Mouse (Mus musculus): ENCODE results near the gene Dcaf8. TPM values are rescaled to one million over a fixed set of nuclear protein-coding genes. Genes with fewer than 3 reads are reported as not detected.

Dcaf8 gene
- polyA plus RNA-seq (2012; ENCODE audit: low replicate concordance) = 59.3 and 67.1 TPM in 2 replicates

DNA sequence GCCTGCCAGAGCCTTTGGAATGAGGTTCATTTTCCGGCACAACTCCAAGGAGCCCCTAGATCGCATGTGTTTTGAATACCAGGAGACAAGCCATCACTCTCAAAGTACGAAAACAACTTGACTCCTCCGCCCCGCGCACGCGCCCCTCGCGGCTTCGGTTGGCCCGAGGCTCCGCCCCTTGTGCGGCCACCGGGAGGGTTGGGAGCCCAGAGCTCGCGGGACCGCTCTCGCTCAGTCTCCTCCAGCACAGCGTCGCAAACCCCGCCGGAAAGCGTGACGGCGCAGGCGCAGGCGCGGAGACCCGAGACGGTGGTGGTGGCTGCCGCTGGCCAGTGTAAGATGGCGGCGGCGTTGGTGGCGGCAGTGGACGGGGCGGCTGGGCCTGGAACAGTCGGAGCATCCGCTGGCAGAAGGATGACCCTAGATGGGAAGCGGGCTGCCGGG, at the start of gene Dcaf8:
Dcaf8 (plus strand) TSS at position 250 of the 444 bp plus-strand sequence.

DNA sequence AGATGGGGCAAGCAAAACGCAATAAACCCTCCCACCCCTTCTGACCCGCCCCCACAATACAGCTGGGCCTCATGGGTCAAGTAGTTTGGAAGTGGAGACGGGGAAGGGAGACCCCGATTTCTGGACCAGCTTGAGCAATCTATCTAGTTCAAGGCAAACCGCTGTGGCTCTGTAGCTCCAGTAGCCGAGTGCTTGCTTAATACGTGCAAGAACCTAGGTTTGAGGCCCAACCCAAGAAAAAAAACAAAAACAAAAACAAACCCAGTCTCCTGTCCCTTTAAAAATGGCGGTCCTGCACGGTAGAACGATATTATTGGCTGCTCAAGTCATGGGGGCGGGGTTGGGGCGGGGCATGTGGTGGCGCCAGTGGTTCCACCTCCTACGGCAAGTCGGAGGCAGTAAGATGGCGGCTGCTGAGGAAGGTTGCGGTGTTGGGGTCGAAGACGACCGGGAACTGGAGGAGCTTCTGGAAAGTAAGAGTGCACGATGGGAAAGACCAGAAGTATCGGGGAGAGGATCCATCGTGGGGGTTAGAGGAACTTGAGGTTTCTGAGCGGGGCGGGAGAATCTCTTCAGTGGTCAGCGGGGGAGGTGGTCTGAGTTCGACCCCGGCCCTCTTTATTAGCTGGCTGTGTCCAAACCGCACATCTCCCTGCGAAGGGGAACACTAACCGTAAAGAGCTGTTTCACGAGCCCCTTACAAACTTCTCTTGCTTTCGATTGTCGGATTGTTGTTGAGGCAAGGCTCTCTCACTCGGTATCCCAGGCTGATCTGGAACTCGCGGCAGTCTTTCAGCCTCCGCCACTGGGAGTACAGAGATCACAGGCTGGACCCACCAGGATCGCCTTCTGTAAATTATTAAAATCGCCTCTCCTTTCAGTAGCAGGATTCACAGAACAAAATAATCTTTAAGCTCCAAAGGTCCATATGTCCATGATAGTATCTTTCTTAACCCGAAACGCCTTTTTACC, 21.2 kb upstream of the Dcaf8 start, which contains the start of gene Pex19:
Pex19 (plus strand) TSS at position 380 of the 972 bp plus-strand sequence.

DNA sequence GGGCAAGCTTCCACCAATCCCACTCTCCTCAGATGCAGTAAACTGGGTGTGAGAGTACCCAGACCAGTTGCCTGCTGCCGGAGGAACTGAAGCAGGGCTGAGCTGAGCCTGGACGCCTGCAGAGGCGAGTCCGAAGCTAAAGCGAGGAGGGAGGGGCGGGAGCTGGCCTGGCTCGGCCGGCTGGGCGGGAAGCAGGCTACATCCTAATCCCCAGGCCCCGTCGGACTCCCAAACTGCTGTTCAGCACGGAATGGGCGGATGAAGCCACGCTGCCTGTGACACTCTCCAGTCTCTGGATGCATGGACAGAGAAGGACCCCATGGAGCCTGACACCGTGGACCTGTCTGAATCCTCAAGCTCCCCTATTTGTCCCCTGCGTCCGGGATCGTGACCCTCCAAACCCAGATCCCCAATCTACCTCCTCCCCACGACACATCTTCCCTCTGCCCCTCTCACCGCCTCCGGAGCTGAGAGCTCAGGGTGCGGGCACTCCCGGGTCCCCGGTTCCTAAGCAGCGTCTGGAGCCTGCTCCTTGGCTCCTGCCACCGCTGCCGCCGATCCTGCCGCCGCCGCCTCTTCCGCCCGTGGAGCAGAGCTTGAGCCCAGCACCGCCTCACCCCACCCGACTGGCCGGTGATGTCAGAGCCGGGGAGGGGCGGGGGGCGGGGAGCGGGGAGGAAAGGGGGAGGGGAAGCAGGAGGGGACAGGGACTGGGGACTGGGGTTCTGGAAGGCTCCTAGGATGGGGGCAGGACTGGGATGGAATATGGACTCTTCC, 58.4 kb downstream of the Dcaf8 start, which contains the start of gene Pea15a:
Pea15a (minus strand) TSS at position 664 of the 777 bp plus-strand sequence.

DNA sequence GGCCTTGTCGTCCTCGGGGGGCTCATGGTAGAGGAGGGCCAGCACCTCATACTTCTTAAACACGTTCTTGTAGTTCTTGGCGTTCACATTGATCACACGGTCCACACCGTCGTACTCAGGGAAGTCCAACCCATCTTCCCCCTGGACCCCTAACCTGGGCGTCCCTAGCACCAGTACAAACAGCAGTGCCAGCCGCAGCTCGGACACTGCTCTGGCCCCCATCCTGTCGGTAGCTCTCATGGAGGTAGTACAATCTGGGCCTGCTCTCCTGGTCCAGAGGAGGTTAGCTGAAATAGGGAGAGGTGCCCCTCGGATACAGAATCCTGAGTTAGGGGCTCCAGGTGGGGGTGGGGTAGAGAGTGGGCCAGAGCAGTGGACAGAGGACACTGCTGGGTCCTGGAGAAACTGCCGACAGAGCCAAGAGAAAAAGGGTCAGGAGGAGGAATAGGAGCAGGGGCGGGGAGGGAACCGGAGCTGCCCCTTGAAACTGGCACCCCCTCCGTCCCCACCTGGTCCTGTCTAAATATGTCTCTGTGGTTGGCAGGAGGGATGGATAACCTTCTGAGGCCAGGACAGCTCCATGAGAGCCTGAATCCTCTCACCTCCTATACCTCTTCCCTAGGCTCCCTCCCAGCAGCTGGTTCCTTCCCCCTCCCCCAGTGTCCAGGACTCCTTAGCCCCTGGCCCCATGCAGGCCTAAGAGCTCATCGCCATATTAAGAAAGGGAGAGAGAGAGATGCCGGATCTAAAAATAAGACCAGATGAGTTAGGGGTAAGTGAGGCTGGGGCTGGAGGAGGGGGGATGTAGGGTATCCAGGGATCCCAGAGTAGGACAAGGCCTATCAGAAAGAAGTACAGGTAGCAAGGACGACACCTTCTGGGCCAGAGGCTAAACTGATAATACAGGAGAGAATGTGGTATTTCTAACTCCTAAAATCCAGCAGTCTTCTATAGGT, 71.8 kb downstream of the Dcaf8 start, which contains the start of gene Casq1:
Casq1 (minus strand) TSS at position 418 of the 956 bp plus-strand sequence.

Other genes with a start within 250 kb of the Dcaf8 start
- gene Slamf6, start 230.6 kb upstream of the Dcaf8 start, polyA plus RNA-seq (2012; ENCODE audit: low replicate concordance) = 11.1 and 13.6 TPM in 2 replicates
- gene Vangl2, start 119.6 kb upstream of the Dcaf8 start, polyA plus RNA-seq (2012; ENCODE audit: low replicate concordance) = 7.4 and 11.0 TPM in 2 replicates
- gene Nhlh1, start 90.5 kb upstream of the Dcaf8 start, polyA plus RNA-seq (2012; ENCODE audit: low replicate concordance) = not detected in 2 replicates
- 38.2 and 38.7 TPM in 2 replicates for gene Copa, start 65.6 kb upstream of the Dcaf8 start, polyA plus RNA-seq (2012; ENCODE audit: low replicate concordance)
- gene Ncstn, start 65.3 kb upstream of the Dcaf8 start, polyA plus RNA-seq (2012; ENCODE audit: low replicate concordance) = 8.2 and 13.8 TPM in 2 replicates
- gene Pex19, start 21.3 kb upstream of the Dcaf8 start, polyA plus RNA-seq (2012; ENCODE audit: low replicate concordance) = 9.6 and 25.6 TPM in 2 replicates
- gene Pea15a, start 58.7 kb downstream of the Dcaf8 start, polyA plus RNA-seq (2012; ENCODE audit: low replicate concordance) = 22.5 and 44.3 TPM in 2 replicates
- gene Casq1, start 71.8 kb downstream of the Dcaf8 start, polyA plus RNA-seq (2012; ENCODE audit: low replicate concordance) = 0.35 TPM in 1 of 2 replicates, not detected in the other
- not detected in 2 replicates for gene Atp1a4, start 110.3 kb downstream of the Dcaf8 start, polyA plus RNA-seq (2012; ENCODE audit: low replicate concordance)
- 91.7 and 109 TPM in 2 replicates for gene Igsf8, start 113.6 kb downstream of the Dcaf8 start, polyA plus RNA-seq (2012; ENCODE audit: low replicate concordance)
- gene Atp1a2, start 150.0 kb downstream of the Dcaf8 start, polyA plus RNA-seq (2012; ENCODE audit: low replicate concordance) = 0.03 TPM in 1 of 2 replicates, not detected in the other
- 1.2 and 1.5 TPM in 2 replicates for gene Kcnj9, start 181.2 kb downstream of the Dcaf8 start, polyA plus RNA-seq (2012; ENCODE audit: low replicate concordance)
- 9.4 and 15.4 TPM in 2 replicates for gene Kcnj10, start 193.1 kb downstream of the Dcaf8 start, polyA plus RNA-seq (2012; ENCODE audit: low replicate concordance)
- gene Pigm, start 228.5 kb downstream of the Dcaf8 start, polyA plus RNA-seq (2012; ENCODE audit: low replicate concordance) = 14.4 and 30.6 TPM in 2 replicates